Mouse (Mus musculus) embryonic facial prominence, embryonic 12.5 days (tissue): ENCODE results near the gene Pou2f3. TPM values are rescaled to one million over a fixed set of nuclear protein-coding genes. Genes with fewer than 3 reads are reported as not detected.

Experiments used
- ATAC-seq: fragments of 200-750 bp; cut with Nextera tagmentation; 2 replicates; pipeline ENCODE4 v1.8.0; 2017; ENCODE audit not compliant: insufficient number of reproducible peaks, insufficient read depth, low FRiP score, low TSS enrichment
- H3K27ac ChIP-seq: fragments of 300-500 bp; sonication (generic); 2 replicates; pipeline ENCODE4 v1.5.1; 2016; ENCODE audit warnings: mild to moderate bottlenecking
- H3K27me3 ChIP-seq: fragments of 300-500 bp; sonication (generic); 2 replicates; pipeline ENCODE4 v1.6.1; 2016; ENCODE audit warnings: mild to moderate bottlenecking, moderate library complexity
- H3K36me3 ChIP-seq: fragments of 300-500 bp; sonication (generic); 2 replicates; pipeline ENCODE4 v1.6.1; 2016; ENCODE audit warnings: mild to moderate bottlenecking
- H3K4me1 ChIP-seq: fragments of 300-500 bp; sonication (generic); 2 replicates; pipeline ENCODE4 v1.6.1; 2016
- H3K4me2 ChIP-seq: fragments of 300-500 bp; sonication (generic); replicated peaks from 2 replicates; pipeline ENCODE4 v1.6.1; 2016; ENCODE audit warnings: mild to moderate bottlenecking, moderate library complexity
- H3K4me3 ChIP-seq: fragments of 300-500 bp; sonication (generic); 2 replicates; pipeline ENCODE4 v1.5.1; 2016; ENCODE audit warnings: mild to moderate bottlenecking
- H3K9ac ChIP-seq: fragments of 300-500 bp; sonication (generic); 2 replicates; pipeline ENCODE4 v1.6.1; 2016; ENCODE audit warnings: mild to moderate bottlenecking, moderate library complexity
- H3K9me3 ChIP-seq: fragments of 300-500 bp; sonication (generic); 2 replicates; pipeline ENCODE4 v1.6.1; 2016; ENCODE audit warnings: mild to moderate bottlenecking, moderate library complexity
- WGBS: fragments of 180-500 bp; shearing (Covaris S2); methylation state at CpG from one replicate; pipeline ENCODE4 v1.1.7; 2016; 5-methylcytosine and 5-hydroxymethylcytosine counted together
- polyA plus RNA-seq: library from polyadenylated mRNA; unstranded; fragments of >200 nt; fragmentation: Nextera tagmentation; extraction: Ambion mirVana; gene quantifications from 2 replicates; pipeline ENCODE4 v1.2.1, GENCODE M21; 2016

Gene Pou2f3
- polyA plus RNA-seq, 1 experiment from 2014 or later = 0.18 TPM

DNA sequence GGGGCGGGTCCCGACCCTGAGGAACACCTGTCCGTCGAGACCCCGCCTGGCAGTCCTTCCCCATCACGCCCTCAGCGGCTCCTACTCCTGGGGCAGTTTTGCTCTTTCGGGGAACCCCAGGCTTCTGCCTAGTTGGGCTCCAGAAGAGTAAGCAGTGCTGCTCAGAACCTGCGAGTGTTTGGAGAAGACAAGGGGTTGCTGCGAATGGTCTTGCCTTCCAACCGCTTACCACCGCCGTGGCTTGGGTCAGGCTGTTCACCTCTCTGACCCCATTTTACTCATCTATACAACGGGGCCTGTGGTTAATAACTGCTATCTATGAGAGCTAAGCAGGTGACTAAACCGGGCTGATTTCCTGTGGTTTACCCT, 4.2 kb downstream of the Pou2f3 start:
- Histone ChIP-seq H3K9me3 (no peaks in the 10 kb centered on the region), H3K27me3 (peaks cover 51% of the 10 kb centered on the region), H3K4me2 (peak overlapping the region; percentile 68), H3K9ac (no peak overlapping the region), H3K4me3 (peak overlapping the region; percentile 36), H3K36me3 (no peaks in the 10 kb centered on the region), H3K27ac (no peak overlapping the region), H3K4me1 (peaks cover 22% of the 10 kb centered on the region)
- WGBS = 2% methylated on average over 15 of the region's 15 CpGs
- ATAC-seq = no peak

DNA sequence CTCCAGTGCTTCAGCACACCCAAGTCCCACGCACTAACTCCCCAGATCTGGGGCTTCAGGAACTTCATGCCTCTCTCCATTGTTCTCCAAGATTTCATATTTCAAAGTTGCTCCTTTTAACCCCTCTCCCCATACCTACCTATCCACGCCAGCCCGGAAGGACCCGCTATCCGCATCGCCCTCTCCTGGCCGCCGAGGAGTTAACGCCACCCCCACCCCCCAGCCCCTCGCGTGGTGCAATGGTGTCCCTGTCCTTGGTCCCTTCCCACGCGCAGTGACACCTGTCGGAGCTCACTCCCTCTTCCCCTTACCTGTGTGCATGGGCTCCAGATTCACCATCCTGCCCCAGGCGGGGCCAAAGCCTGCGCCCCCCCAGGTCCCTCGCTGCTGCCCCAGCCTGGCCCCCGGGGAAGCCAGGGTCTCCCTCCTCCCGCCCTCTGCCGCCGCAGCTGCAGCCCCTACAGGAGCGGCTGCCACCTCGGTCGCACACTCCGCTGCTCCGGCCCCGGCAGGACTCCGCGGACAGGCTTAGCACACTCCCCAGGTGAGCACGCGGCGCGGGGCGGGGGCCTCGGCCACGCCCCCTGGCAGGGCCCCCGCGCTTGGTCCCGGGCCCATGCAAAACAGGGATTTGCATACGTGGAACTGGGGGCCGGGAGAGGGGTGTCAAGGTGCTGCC, 4.7 kb downstream of the Pou2f3 start:
- H3K9me3 ChIP-seq = no peaks in the 10 kb centered on the region
- peak overlapping the region; percentile 40; the same call in 1 of the 2 replicates for H3K9ac ChIP-seq
- peak overlapping the region; percentile 36 for H3K4me3 ChIP-seq
- no peak overlapping the region for H3K27ac ChIP-seq
- no peaks in the 10 kb centered on the region for H3K36me3 ChIP-seq
- peaks cover 52% of the 10 kb centered on the region for H3K27me3 ChIP-seq
- peak overlapping the region; percentile 68 for H3K4me2 ChIP-seq
- peaks cover 18% of the 10 kb centered on the region for H3K4me1 ChIP-seq
- ATAC-seq = 0 out of 2 replicates have a peak, but pooled peaks have one; percentile 22
- 4% methylated on average over 41 of the region's 41 CpGs for WGBS

DNA sequence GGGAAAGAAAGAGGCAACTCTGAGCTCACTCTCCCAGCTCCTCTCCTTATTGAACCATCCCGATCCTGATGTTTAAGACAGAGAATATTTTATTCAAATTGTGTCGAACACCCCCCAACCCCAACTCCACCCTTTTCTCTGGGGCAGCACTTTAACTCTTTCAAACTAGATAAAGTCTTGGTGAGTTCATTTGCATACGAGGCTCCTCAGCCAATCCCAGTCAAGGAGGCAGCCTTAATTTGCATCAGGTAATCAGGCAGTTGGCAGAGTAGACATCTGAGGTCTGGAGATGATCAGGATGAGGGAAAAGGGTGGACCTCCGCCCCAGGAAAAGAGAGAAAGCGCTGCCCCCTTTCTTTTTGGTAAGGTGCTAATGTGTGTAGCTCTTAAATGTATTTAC, 10.0 kb downstream of the Pou2f3 start:
- peaks cover 30% of the 10 kb centered on the region for H3K27me3 ChIP-seq
- H3K4me2 ChIP-seq = peak overlapping the region; percentile 23
- no peak overlapping the region for H3K4me3 ChIP-seq

DNA sequence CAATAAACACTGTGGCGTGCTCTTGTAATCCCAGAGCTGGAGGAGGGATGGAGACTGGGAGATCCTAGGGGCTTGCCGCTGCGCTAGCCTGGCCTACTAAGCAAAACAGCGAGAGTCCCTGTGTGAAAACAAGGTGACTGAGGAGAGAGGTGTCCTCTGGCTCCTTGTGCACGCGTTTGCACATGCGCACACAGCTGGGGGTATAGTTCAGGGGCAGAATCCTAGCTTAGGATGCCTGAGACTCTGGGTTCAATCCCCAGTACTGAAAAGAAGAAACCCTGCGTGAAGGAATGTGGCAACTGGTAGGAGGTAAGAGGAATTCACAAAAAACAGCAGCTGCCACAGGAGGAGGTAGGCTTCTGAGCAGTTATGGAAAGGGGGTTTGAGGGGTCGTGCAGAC, 16.2 kb downstream of the Pou2f3 start:
- no peaks in the 10 kb centered on the region for H3K36me3 ChIP-seq
- ATAC-seq = no peak
- no peak overlapping the region for H3K4me2 ChIP-seq
- no peaks in the 10 kb centered on the region for H3K9me3 ChIP-seq
- no peak overlapping the region for H3K4me3 ChIP-seq
- peaks cover 4% of the 10 kb centered on the region; the same call in 1 of the 2 replicates for H3K4me1 ChIP-seq
- 14% methylated on average over 9 of the region's 9 CpGs for WGBS
- no peak overlapping the region for H3K9ac ChIP-seq
- 0 out of 2 replicates have a peak, but pooled peaks cover 4% of the 10 kb centered on the region for H3K27me3 ChIP-seq
- no peak overlapping the region for H3K27ac ChIP-seq

More for the DNA sequence above, 10.0 kb downstream of the Pou2f3 start:
- H3K36me3 ChIP-seq = no peaks in the 10 kb centered on the region
- H3K4me1 ChIP-seq = peaks cover 10% of the 10 kb centered on the region
- no peak overlapping the region for H3K9ac ChIP-seq
- H3K27ac ChIP-seq = no peak overlapping the region
- no peaks in the 10 kb centered on the region for H3K9me3 ChIP-seq
- no peak for ATAC-seq
- 5% methylated on average over 5 of the region's 5 CpGs for WGBS

DNA sequence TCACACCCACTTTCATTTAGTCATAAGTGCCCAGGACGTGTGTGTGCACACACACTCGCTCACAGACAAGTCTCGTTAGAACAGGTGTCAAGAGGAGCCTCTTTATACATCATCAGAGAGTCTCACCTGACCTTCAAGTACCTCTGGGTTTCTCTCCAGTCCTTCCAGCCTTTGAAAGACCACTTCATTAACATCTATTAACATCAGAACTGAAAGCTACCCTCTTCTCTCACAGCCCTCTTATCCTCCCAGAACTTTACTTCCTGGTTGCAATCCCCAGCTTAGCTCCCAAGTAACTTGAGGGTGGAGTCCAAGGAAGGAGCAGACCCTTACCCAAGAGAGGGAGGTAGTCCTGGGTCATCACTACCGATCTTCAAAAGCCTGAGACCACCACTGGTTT, 18.6 kb downstream of the Pou2f3 start:
- Histone ChIP-seq H3K4me1 (peaks cover 4% of the 10 kb centered on the region; the same call in 1 of the 2 replicates), H3K9ac (no peak overlapping the region), H3K27ac (no peak overlapping the region), H3K27me3 (0 out of 2 replicates have a peak, but pooled peaks cover 4% of the 10 kb centered on the region), H3K36me3 (no peaks in the 10 kb centered on the region), H3K9me3 (no peaks in the 10 kb centered on the region), H3K4me3 (no peak overlapping the region), H3K4me2 (no peak overlapping the region)
- no peak for ATAC-seq
- WGBS = 49% methylated on average over 4 of the region's 4 CpGs

DNA sequence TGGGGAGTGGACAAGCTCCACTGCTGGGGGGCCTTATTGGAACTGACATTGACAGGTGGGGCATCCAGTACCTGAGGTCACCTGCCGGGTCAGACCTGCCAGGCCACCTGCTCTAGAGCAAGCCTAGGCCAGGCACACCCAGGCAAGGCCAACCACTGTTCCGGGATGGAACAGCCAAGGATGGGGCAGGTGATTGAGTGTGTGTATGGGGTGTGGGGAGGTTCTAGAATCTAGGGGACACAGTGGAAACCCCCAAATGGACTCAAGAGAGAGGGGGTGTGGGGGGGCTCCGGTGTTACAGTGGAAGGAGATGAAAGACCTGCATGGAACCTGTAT, 21.2 kb downstream of the Pou2f3 start:
- no peak overlapping the region for H3K4me2 ChIP-seq
- H3K9me3 ChIP-seq = no peaks in the 10 kb centered on the region
- H3K4me1 ChIP-seq = peaks cover 2% of the 10 kb centered on the region; the same call in 1 of the 2 replicates
- H3K4me3 ChIP-seq = no peak overlapping the region
- H3K27ac ChIP-seq = no peak overlapping the region
- no peak overlapping the region for H3K9ac ChIP-seq
- 65% methylated on average over 3 of the region's 3 CpGs for WGBS
- 0 out of 2 replicates have a peak, but pooled peaks cover 2% of the 10 kb centered on the region for H3K27me3 ChIP-seq
- ATAC-seq = no peak
- H3K36me3 ChIP-seq = no peaks in the 10 kb centered on the region

DNA sequence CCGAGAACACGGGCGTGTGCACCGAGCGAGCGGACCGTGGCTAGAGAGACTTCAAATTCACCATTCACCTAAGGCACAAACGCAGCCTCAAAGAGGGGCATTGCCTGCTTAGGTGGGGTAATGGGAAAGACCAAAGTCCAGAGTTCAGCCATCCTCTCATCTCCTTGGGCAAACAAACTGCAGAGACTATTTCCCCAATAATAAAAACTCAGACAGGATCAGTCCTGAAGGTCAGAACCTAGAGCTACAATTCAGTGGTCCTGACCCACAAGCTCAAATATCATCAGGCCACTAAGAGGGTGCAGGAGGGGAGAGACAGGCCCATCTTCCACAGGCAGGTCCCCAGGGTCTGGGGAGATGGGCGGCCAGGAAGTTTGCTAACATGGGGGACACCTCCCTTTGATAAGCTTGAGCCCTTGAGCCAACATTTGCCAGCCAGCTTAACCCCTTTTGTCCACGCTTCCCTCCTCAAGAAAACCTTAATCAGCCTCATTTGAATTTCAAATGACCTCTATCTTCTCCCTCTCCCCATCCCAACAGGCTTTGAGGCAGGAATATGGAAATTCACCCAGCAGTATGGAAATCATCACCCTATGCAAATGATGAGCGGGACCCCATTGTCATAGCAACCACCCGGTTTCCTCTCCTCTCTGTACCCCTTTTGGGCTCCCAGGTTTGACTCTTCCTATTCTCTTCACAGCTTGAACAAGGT, 21.7 kb downstream of the Pou2f3 start:
- Histone ChIP-seq H3K4me1 (no peaks in the 10 kb centered on the region), H3K4me3 (no peak overlapping the region), H3K36me3 (no peaks in the 10 kb centered on the region), H3K27me3 (no peaks in the 10 kb centered on the region), H3K27ac (no peak overlapping the region), H3K9ac (no peak overlapping the region), H3K4me2 (no peak overlapping the region), H3K9me3 (no peaks in the 10 kb centered on the region)
- WGBS = 69% methylated on average over 12 of the region's 12 CpGs
- no peak for ATAC-seq

DNA sequence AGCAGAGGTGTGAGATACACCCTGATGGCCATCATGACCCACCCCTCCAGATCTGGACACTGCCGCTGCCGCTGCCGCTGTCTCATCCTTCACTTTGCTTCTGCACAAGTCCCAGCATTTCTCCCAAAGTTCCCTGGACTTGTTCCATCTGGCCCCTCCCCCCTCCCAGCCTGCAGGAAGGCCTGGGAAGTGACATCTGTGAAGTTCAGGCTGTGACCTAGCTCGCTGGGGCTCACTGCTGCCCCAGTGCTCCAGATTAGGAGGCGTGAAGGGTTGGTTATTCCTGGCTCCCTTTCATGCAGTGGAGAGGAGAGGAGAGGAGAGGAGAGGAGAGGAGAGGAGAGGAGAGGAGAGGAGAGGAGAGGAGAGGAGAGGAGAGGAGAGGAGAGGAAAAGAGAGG, 30.6 kb downstream of the Pou2f3 start:
- Histone ChIP-seq H3K36me3 (no peaks in the 10 kb centered on the region), H3K27me3 (no peaks in the 10 kb centered on the region), H3K9ac (no peak overlapping the region), H3K4me3 (no peak overlapping the region), H3K4me2 (no peak overlapping the region), H3K4me1 (peaks cover 6% of the 10 kb centered on the region; the same call in 1 of the 2 replicates), H3K27ac (no peak overlapping the region), H3K9me3 (no peaks in the 10 kb centered on the region)
- WGBS = 62% methylated on average over 5 of the region's 5 CpGs
- no peak for ATAC-seq

DNA sequence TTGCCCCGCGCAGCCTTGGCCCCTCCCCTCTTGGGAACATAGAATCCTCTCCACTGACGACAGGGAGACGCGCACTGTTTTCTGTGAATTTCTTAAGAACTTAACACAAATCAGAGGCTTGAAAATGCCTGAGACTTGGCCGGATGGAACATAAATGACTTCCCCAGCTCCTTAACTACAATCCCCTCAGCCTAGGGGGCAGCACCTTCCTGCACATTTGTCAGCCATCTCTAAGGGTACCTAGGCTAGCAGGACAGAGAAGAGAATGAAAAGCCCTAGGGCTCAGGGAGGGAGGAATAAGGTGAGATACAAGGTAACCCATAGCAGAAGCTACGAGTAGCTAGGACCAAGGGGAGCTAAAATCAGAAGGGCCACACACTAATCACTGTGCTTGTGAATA, 32.0 kb downstream of the Pou2f3 start:
- Histone ChIP-seq H3K36me3 (no peaks in the 10 kb centered on the region), H3K4me1 (peaks cover 6% of the 10 kb centered on the region; the same call in 1 of the 2 replicates), H3K27me3 (no peaks in the 10 kb centered on the region), H3K27ac (no peak overlapping the region), H3K9me3 (no peaks in the 10 kb centered on the region), H3K4me3 (no peak overlapping the region), H3K4me2 (no peak overlapping the region), H3K9ac (no peak overlapping the region)
- ATAC-seq = no peak
- 52% methylated on average over 7 of the region's 7 CpGs for WGBS

DNA sequence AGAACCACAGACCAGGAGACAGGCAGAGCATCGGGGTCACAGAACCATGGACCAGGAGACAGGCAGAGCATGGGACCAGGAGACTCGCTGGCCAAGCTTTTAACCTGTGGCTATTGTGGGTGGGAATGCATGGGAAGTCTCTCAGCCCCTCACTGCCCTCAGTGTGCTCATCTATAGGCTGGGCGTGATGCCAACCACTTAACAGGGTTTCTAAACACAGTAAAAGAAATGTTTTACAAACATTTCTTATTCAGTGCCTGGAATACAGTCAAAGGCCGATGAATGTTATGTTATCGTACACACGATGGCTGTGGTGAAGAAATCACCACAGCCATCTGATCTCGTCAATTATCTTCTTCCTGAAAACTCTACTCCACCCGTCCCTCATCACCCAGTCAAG, 43.1 kb downstream of the Pou2f3 start:
- Histone ChIP-seq H3K27ac (no peak overlapping the region), H3K4me1 (peaks cover 4% of the 10 kb centered on the region; the same call in 1 of the 2 replicates), H3K9ac (no peak overlapping the region), H3K9me3 (no peaks in the 10 kb centered on the region), H3K27me3 (no peaks in the 10 kb centered on the region), H3K4me3 (no peak overlapping the region), H3K4me2 (no peak overlapping the region), H3K36me3 (no peaks in the 10 kb centered on the region)
- no peak for ATAC-seq
- 75% methylated on average over 8 of the region's 8 CpGs for WGBS

DNA sequence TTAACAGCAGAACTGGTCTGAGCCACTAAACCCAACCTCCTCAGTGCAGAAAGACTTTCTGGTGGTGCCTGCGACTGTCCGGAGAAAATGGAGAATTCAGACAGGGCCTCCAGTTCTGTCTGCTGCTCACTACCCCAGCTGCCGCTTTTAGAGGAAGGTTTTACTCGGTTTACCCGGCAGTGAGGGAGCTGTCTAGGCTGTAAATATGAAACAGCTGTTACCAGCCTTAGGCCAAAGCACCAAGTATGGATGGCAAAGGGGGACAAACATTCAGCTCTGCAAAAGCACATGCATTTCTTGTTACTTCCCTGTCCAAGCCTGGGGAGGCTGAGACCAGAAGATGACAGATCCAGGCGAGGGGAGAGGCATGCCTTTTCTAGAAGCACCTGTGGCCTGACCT, 43.8 kb downstream of the Pou2f3 start:
- WGBS = 40% methylated on average over 6 of the region's 6 CpGs
- Histone ChIP-seq H3K4me2 (no peak overlapping the region), H3K27ac (peak overlapping the region; percentile 61; the same call in 1 of the 2 replicates)

DNA sequence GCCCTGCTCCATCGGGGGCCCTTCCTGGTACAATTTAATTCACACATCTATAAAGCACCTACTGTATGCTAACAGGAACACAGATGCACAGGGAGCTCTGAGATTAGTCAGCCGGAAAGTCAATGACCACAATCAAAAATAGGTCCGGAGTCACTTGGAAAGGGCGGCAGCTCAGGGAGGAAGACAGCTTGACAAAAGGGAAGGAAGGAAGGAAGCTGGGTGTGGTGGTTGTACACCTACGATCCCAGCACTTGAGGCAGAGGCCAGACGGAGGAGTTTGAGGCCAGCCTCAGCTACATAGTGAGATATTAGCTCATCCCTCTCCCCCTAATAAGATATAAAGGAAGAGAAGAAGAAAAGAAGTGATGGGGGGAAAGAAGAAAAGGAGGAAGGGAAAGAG, 54.2 kb downstream of the Pou2f3 start:
- no peak overlapping the region for H3K4me2 ChIP-seq
- no peak for ATAC-seq
- no peaks in the 10 kb centered on the region for H3K36me3 ChIP-seq
- H3K9ac ChIP-seq = no peak overlapping the region
- H3K4me3 ChIP-seq = no peak overlapping the region
- H3K9me3 ChIP-seq = no peaks in the 10 kb centered on the region
- no peaks in the 10 kb centered on the region for H3K27me3 ChIP-seq
- no peak overlapping the region for H3K27ac ChIP-seq
- 85% methylated on average over 6 of the region's 6 CpGs for WGBS
- no peaks in the 10 kb centered on the region for H3K4me1 ChIP-seq

More for the DNA sequence above, 43.8 kb downstream of the Pou2f3 start:
- H3K9ac ChIP-seq = no peak overlapping the region
- H3K27me3 ChIP-seq = no peaks in the 10 kb centered on the region
- H3K4me1 ChIP-seq = peaks cover 4% of the 10 kb centered on the region; the same call in 1 of the 2 replicates
- no peaks in the 10 kb centered on the region for H3K36me3 ChIP-seq
- H3K9me3 ChIP-seq = no peaks in the 10 kb centered on the region
- no peak for ATAC-seq
- no peak overlapping the region for H3K4me3 ChIP-seq
